Mouse (Mus musculus) C2C12 (cell line): ENCODE results near the gene Myh1.

Experiments used
- CTCF ChIP-seq: IDR thresholded peaks from one replicate; pipeline ENCODE4 v1.5.1; 2011; ENCODE audit not compliant: control insufficient read depth, insufficient read depth, insufficient read length
- FOSL1 ChIP-seq: IDR thresholded peaks from one replicate; pipeline ENCODE4 v1.8.0; 2011; ENCODE audit warnings: mild to moderate bottlenecking, low read length; ENCODE audit not compliant: poor library complexity, insufficient read depth, severe bottlenecking
- MAX ChIP-seq: IDR thresholded peaks from one replicate; pipeline ENCODE4 v1.6.1; 2011; ENCODE audit warnings: mild to moderate bottlenecking, control low read depth
- MYOG ChIP-seq: IDR thresholded peaks from one replicate; pipeline ENCODE4 v1.6.1; 2011; ENCODE audit not compliant: control insufficient read depth, insufficient read length; ENCODE audit errors: extremely low read depth
- USF1 ChIP-seq: IDR thresholded peaks from one replicate; pipeline ENCODE4 v1.6.1; 2011; ENCODE audit warnings: low read depth, mild to moderate bottlenecking, control low read depth, moderate library complexity

- no peak for TF ChIP-seq CTCF
- no peak for TF ChIP-seq FOSL1
- TF ChIP-seq MYOG = no peak
- TF ChIP-seq MAX = no peak
- no peak for TF ChIP-seq USF1
Measured at GRCm38 (mm10) chr11:67257048-67257447, 57.2 kb downstream of the Myh1 start.
